Mouse (Mus musculus) small intestine, adult 2 months (tissue): ENCODE results near the gene Pigv.

ENCODE experiments used
- CTCF ChIP-seq: fragments of 200-500 bp; IDR thresholded peaks from 2 replicates; pipeline ENCODE4 v1.5.1; 2012; ENCODE audit warnings: low read depth, mild to moderate bottlenecking, control low read depth, inconsistent platforms, low read length, moderate library complexity, mixed read lengths; ENCODE audit not compliant: insufficient replicate concordance, insufficient read length; ENCODE audit errors: extremely low read depth
- POLR2A ChIP-seq: fragments of 200-500 bp; IDR thresholded peaks from 2 replicates; pipeline ENCODE4 v1.6.1; 2012; ENCODE audit warnings: low read depth, mild to moderate bottlenecking, control low read depth, inconsistent platforms, low read length, moderate library complexity

GRCm38 (mm10) chr4:133613026-133613425 is 59.4 kb downstream of the Pigv start:
- TF ChIP-seq POLR2A (no peak), CTCF (no peak)
